Mouse (Mus musculus): Measurements from ENCODE around the gene Fbxo39. TPM values are rescaled to one million over a fixed set of nuclear protein-coding genes. Genes with fewer than 3 reads are reported as not detected.
"Not testable (repeated sequence)": the region's sequence is repeated elsewhere in the genome, so short reads cannot be mapped to it uniquely, and the experiment has no call there.

Fbxo39 gene
- polyA plus RNA-seq, 1 experiment from 2014 or later = not detected

DNA sequence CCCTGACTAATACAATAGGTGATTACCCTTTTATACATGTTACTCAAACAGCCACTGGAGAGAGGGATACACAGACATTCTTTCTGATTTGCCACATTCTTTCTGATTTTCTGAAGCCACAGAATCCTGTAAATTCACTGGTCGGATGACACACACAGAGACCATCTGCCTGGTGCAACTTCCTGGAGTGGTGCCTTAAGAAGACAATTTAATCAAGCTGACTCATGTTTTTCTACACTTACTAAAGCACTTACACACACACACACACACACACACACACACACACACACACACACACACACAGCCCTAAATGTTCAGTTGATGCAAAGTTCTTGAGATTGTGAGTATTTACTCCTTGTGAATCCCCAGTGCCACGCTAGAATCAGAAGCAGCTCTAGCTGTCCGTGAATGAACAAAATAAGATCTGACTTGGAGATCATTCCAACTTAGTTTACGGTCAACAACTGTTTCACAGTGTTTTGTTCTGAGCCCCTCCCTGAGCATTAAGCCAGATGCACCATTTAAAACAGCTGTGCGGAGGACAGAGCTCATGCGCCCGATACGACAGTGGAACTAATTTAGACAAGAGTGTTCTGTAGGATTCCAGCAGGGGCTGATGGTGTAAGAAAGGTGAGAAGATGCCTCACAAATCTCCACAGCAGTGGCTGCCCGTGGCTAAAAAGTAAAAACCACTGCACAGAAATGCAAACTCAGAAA is 18.9 kb downstream of the Fbxo39 start:
- H3K36me3 ChIP-seq (replicated peaks) = no peaks in the 10 kb centered on the region
- no peak overlapping the region for H3K4me2 ChIP-seq
- H3K27me3 ChIP-seq (replicated peaks) = no peaks in the 10 kb centered on the region
- WGBS = 67% methylated on average over 9 of the region's 9 CpGs
- no peaks in the 10 kb centered on the region for H3K4me1 ChIP-seq
- no peak for ATAC-seq (replicated peaks)
- H3K9ac ChIP-seq = no peak overlapping the region
- H3K4me3 ChIP-seq = no peak overlapping the region
- H3K9me3 ChIP-seq = no peaks in the 10 kb centered on the region
- no peak overlapping the region for H3K27ac ChIP-seq

DNA sequence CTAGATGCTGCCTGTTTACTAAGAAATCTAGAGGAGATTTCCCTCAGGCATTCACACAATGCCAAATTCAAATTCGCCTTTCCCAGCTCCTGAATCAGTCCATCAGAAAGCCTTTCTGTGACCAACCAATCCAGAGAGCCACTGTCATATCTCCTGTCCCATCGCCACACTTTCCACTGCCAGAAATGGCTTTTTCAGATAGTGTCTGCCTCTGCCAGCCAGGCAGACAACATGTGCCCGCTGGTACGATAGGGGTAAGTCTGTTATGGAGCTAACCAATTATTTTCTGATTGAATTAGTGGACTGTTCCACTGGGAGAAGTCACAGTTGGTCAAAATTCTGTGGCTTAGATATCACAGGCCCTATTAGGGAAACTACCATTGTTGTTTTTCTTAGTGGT is 20.4 kb downstream of the Fbxo39 start:
- no peak overlapping the region for H3K4me2 ChIP-seq
- no peaks in the 10 kb centered on the region for H3K9me3 ChIP-seq
- H3K27ac ChIP-seq = no peak overlapping the region
- H3K9ac ChIP-seq = no peak overlapping the region
- no peak for ATAC-seq (replicated peaks)
- no peaks in the 10 kb centered on the region for H3K36me3 ChIP-seq (replicated peaks)
- 0 out of 2 replicates have a peak, but pooled peaks cover 6% of the 10 kb centered on the region for H3K4me1 ChIP-seq
- H3K27me3 ChIP-seq (replicated peaks) = no peaks in the 10 kb centered on the region
- no peak overlapping the region for H3K4me3 ChIP-seq
- WGBS = 79% methylated on average over 4 of the region's 4 CpGs

DNA sequence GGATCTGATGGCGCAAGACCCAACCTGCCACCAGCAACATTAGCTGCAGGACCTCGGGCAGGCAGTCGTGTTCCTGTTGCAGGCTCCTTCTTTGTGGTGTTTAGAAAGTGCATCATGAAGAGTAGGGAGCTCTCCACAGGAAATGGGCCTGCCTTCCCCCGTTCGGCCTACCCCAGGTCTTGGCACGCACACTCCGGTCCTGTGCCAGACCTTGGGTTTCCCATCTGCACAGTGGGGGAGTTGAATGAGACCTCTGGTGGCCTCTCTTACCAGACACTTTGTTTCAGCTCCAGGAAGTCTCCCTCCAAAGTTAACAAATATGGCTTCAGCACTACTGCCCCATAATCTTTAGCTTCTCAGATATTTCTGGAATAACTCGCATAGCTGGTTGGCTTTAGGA is 22.5 kb downstream of the Fbxo39 start:
- H3K9ac ChIP-seq = no peak overlapping the region
- H3K36me3 ChIP-seq (replicated peaks) = no peaks in the 10 kb centered on the region
- no peak overlapping the region for H3K27ac ChIP-seq
- no peak for ATAC-seq (replicated peaks)
- H3K4me2 ChIP-seq = no peak overlapping the region
- no peaks in the 10 kb centered on the region for H3K27me3 ChIP-seq (replicated peaks)
- WGBS = 92% methylated on average over 8 of the region's 8 CpGs
- no peaks in the 10 kb centered on the region for H3K9me3 ChIP-seq
- H3K4me1 ChIP-seq = 0 out of 2 replicates have a peak, but pooled peaks cover 6% of the 10 kb centered on the region
- no peak overlapping the region for H3K4me3 ChIP-seq

DNA sequence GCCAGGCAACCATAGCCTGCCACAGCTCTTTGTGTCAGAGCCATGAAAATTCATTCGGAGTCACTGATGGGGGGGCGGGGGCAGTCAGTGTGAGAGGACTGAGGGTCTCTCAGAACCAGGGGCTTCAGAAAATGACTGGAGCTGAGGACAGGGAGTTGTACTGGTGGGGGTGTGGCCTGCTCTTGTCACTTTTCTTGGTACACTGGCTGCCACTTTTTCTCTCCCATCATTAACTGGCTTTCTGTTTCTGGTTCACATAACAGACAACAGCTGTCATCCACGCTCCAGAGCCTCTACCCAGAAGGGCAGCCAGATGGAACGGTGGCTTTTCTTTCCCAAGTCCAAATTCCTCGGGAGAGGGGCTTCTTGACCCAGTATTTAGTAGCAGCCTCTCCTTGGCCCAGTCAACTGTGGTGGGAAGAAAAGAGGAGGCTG is 24.2 kb downstream of the Fbxo39 start:
- H3K27ac ChIP-seq = no peak overlapping the region
- 17% methylated on average over 5 of the region's 5 CpGs for WGBS
- no peaks in the 10 kb centered on the region for H3K9me3 ChIP-seq
- H3K4me1 ChIP-seq = peaks cover 8% of the 10 kb centered on the region; the same call in 1 of the 2 replicates
- H3K27me3 ChIP-seq (replicated peaks) = no peaks in the 10 kb centered on the region
- H3K9ac ChIP-seq = no peak overlapping the region
- H3K4me2 ChIP-seq = no peak overlapping the region
- H3K4me3 ChIP-seq = no peak overlapping the region
- no peak for ATAC-seq (replicated peaks)
- H3K36me3 ChIP-seq (replicated peaks) = no peaks in the 10 kb centered on the region

DNA sequence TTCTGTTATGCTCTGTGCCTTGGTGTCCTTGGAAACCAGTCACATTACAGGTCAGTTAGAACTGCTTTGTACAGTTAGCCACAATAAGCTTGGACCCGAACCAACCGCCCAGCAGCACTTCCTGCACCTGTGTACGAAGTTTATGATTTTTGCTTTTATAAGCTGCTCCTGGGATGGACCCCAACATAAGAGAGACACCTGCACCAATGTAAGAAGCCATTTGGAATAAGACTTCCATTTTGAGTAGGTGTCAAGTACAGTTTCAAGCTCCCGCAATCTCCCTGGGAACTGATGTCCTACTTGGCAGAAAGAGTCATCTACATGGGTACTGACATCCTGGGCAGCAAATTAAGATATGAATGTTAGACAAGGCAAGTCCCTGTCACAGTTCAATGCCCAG is 25.5 kb downstream of the Fbxo39 start:
- Histone ChIP-seq H3K27ac (no peak overlapping the region), H3K27me3 (replicated peaks) (no peaks in the 10 kb centered on the region), H3K9me3 (no peaks in the 10 kb centered on the region), H3K9ac (no peak overlapping the region), H3K4me3 (no peak overlapping the region), H3K4me2 (no peak overlapping the region), H3K36me3 (replicated peaks) (no peaks in the 10 kb centered on the region), H3K4me1 (peaks cover 8% of the 10 kb centered on the region; the same call in 1 of the 2 replicates)
- no peak for ATAC-seq (replicated peaks)
- WGBS = 74% methylated on average over 4 of the region's 4 CpGs

DNA sequence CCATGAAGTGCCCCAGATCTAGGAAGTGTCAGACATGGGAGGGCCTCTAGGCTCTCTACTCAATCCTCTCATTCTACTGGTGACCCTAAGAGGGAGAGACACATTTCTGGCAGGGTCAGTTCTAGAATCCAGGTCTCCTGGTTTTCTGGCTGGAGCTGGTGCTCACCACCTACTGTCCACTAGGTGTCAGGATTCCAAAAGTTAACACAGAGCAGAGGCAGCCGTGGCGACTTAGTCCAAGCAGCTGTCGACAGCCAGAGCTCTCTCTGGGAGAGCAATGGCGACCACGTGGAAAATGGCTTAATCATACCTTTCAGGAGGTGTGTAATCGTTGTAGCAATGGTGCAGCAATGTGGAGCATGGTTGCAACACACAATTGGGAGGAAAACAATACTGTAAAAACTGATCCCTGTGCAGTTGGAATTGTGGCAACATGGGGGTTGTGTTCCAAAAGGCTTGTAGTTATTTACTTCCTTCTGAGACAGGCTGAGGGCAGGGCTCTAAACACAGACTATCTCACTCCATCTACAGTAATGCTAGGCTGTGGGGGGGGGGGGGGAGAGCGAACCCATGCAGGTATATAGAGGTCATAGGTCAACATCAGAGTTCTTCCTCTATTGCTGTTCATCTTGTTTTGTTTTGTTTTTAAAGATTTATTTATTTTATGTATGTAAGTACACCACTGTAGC is 28.4 kb downstream of the Fbxo39 start:
- WGBS = 11% methylated on average over 7 of the region's 7 CpGs
- Histone ChIP-seq H3K9me3 (no peaks in the 10 kb centered on the region), H3K27ac (no peak overlapping the region), H3K4me1 (peaks cover 8% of the 10 kb centered on the region; the same call in 1 of the 2 replicates), H3K4me3 (no peak overlapping the region), H3K4me2 (peak overlapping the region; percentile 28; the same call in 1 of the 2 replicates), H3K36me3 (replicated peaks) (no peaks in the 10 kb centered on the region), H3K27me3 (replicated peaks) (no peaks in the 10 kb centered on the region), H3K9ac (no peak overlapping the region)
- peak; percentile 85 for ATAC-seq (replicated peaks)

DNA sequence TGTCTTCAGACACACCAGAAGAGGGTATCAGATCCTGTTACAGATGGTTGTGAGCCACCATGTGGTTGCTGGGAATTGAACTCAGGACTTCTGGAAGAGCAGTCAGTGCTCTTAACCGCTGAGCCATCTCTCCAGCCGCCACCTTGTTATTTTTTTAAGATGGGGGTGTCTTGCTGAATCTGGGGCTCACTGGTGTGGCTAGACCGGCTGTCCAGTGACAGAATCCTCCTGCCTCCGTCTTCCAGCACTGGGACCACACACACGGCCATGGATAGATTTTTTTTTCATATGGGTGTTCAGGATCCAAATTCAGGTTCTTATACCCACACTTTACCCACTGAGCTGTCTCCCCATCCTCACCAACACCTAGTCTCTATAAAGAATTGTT is 29.0 kb downstream of the Fbxo39 start:
- not testable (repeated sequence) for H3K4me2 ChIP-seq; ATAC-seq (replicated peaks)
- WGBS = 89% methylated on average over 5 of the region's 5 CpGs

DNA sequence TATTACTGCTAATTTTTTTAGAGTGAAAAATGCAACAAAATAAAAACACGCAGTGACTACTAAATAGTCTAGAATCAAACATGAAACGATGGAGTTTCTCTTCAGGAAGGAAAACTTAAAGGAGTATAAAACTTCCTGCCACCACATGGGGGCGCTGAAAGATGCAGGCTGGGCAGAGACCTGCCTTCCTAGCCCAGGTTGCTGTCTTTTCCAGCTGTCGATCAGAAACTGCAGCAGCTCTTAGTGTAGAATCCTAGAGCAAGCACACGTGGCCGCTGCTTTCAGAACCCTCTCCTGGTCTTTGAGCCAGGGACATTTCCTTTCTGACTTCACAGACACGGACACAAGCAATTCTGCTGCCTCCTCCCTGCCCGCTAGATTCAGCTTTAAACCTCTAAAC is 29.7 kb downstream of the Fbxo39 start:
- Histone ChIP-seq H3K4me3 (no peak overlapping the region), H3K4me1 (peaks cover 2% of the 10 kb centered on the region; the same call in 1 of the 2 replicates), H3K36me3 (replicated peaks) (no peaks in the 10 kb centered on the region), H3K4me2 (no peak overlapping the region), H3K9ac (no peak overlapping the region), H3K9me3 (no peaks in the 10 kb centered on the region), H3K27ac (no peak overlapping the region), H3K27me3 (replicated peaks) (no peaks in the 10 kb centered on the region)
- WGBS = 23% methylated on average over 8 of the region's 8 CpGs
- no peak; the same call in 1 of the 2 replicates for ATAC-seq (replicated peaks)

More for the DNA sequence above, 29.0 kb downstream of the Fbxo39 start:
- H3K36me3 ChIP-seq (replicated peaks); H3K27ac ChIP-seq; H3K9ac ChIP-seq; H3K4me3 ChIP-seq; H3K4me1 ChIP-seq; H3K9me3 ChIP-seq; H3K27me3 ChIP-seq (replicated peaks): not testable (repeated sequence)

DNA sequence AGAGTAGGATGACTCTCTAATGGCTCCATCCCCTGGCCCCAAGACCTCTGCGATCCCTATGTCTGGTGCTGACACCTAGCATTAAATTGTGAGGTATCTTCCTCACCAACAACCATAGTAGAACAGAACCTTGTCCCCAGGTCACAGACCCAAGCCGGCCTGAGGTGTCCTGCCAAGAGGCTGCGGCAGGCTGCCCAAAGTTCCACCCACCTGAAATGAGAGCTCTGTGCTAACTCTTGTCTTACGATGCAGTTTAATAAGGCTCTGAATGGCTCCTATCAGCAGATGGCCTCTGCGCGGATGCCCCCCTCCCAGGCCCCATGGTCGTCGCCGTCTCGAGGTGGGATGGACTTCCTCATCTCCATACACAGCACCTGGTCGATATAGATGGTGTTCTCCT is 30.2 kb downstream of the Fbxo39 start:
- no peak overlapping the region for H3K4me2 ChIP-seq
- H3K4me1 ChIP-seq = peaks cover 2% of the 10 kb centered on the region; the same call in 1 of the 2 replicates
- no peaks in the 10 kb centered on the region for H3K36me3 ChIP-seq (replicated peaks)
- H3K4me3 ChIP-seq = no peak overlapping the region
- H3K9me3 ChIP-seq = no peaks in the 10 kb centered on the region
- no peak overlapping the region for H3K9ac ChIP-seq
- 90% methylated on average over 11 of the region's 11 CpGs for WGBS
- ATAC-seq (replicated peaks) = no peak
- H3K27me3 ChIP-seq (replicated peaks) = no peaks in the 10 kb centered on the region
- no peak overlapping the region for H3K27ac ChIP-seq

DNA sequence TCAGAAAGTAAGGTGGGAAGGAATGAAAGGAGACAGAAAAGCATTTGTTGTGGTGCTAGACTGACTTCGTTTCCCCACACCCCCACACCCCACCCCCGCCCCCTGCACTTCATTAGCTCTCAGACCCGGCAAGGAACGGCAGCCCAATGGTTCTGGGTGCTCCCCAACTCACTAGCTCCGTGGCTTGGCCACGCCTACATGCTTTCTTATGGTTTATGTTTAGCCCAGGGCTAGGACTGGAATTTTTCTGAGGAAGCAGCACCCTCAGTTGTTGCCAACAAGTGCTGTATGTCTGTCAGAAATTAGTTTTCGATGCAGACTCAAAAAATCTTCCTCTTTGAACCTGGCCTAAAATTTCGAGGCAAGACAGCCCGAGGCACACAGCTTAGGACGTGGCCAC is 34.3 kb downstream of the Fbxo39 start:
- WGBS = 69% methylated on average over 10 of the region's 10 CpGs
- H3K4me3 ChIP-seq = no peak overlapping the region
- H3K9me3 ChIP-seq = no peaks in the 10 kb centered on the region
- no peak overlapping the region for H3K27ac ChIP-seq
- no peak overlapping the region for H3K9ac ChIP-seq
- no peaks in the 10 kb centered on the region for H3K27me3 ChIP-seq (replicated peaks)
- no peak overlapping the region for H3K4me2 ChIP-seq
- no peaks in the 10 kb centered on the region for H3K36me3 ChIP-seq (replicated peaks)
- no peak for ATAC-seq (replicated peaks)
- no peaks in the 10 kb centered on the region for H3K4me1 ChIP-seq

DNA sequence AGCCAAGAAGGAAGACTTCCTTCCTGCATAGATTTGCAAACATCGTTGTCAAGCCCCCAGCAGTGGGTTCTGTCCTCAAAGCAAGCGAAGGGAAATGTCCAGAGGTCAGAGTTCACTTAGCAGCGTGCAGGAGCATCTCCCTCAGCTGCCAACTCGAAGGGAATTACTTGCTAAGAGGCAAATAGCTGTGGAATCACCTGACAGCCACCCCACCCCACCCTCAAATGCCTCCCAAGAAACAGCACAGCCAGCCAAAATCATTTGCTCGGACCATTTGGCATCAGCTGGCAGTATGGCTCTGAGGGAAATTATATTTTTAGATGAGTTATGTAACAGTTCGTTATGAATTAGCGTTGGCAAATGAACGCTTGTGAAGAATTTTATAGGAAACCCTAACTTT is 34.8 kb downstream of the Fbxo39 start:
- Histone ChIP-seq H3K27ac (no peak overlapping the region), H3K4me1 (no peaks in the 10 kb centered on the region), H3K9me3 (no peaks in the 10 kb centered on the region), H3K9ac (no peak overlapping the region), H3K4me3 (no peak overlapping the region), H3K27me3 (replicated peaks) (no peaks in the 10 kb centered on the region), H3K36me3 (replicated peaks) (no peaks in the 10 kb centered on the region), H3K4me2 (no peak overlapping the region)
- WGBS = 62% methylated on average over 8 of the region's 8 CpGs
- no peak for ATAC-seq (replicated peaks)

DNA sequence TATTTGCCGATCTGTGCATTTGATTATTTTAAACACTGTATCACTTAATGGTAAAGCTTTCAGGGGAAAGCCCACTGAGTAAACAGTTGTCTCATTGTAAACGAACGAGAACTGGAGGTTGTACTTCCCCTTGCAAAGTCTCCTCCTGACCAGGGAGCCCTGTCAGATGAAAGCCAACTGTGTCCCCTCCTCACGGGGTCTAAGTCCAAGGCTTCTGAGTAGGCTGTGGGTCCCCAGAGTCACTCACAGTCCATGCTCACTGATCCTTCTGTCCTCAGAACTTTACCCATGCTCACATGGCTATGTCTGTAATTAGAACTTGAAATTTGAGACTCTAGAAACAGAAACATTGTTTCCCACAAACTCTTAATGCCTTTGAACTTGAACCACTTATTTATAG is 35.4 kb downstream of the Fbxo39 start:
- no peak for ATAC-seq (replicated peaks)
- WGBS = 84% methylated on average over 4 of the region's 4 CpGs

DNA sequence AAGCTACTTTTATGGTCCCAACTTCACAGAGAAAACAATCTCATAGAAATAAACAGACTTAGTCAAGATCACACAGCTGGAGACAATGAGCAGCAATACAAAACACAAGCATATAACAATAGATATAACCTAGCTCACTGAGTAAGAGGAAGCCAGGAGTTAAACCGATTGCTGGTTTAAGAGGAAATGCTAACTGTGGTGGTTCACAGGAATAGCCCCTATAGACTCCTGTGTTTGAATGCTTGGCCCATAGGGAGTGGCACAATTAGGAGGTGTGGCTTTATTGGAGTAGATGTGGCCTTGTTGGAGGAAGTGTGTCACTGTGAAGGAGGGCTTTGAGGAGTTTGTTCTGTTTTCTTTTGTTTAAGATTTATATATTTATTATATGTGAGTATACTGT is 38.0 kb downstream of the Fbxo39 start:
- H3K27me3 ChIP-seq (replicated peaks) = no peaks in the 10 kb centered on the region
- WGBS = 88% methylated on average over 1 of the region's 1 CpGs
- ATAC-seq (replicated peaks) = no peak
- H3K4me2 ChIP-seq = no peak overlapping the region
- H3K4me1 ChIP-seq = peaks cover 4% of the 10 kb centered on the region; the same call in 1 of the 2 replicates
- H3K27ac ChIP-seq = no peak overlapping the region
- H3K9ac ChIP-seq = no peak overlapping the region
- no peaks in the 10 kb centered on the region for H3K36me3 ChIP-seq (replicated peaks)
- H3K4me3 ChIP-seq = no peak overlapping the region
- no peaks in the 10 kb centered on the region for H3K9me3 ChIP-seq

More for the DNA sequence above, 35.4 kb downstream of the Fbxo39 start:
- H3K9me3 ChIP-seq = no peaks in the 10 kb centered on the region
- no peak overlapping the region for H3K4me3 ChIP-seq
- no peaks in the 10 kb centered on the region for H3K36me3 ChIP-seq (replicated peaks)
- H3K4me2 ChIP-seq = no peak overlapping the region
- no peaks in the 10 kb centered on the region for H3K27me3 ChIP-seq (replicated peaks)
- H3K4me1 ChIP-seq = no peaks in the 10 kb centered on the region
- H3K9ac ChIP-seq = no peak overlapping the region
- no peak overlapping the region for H3K27ac ChIP-seq
